Mouse (Mus musculus) megakaryocyte progenitor cell, adult 5-6 weeks (primary cell): ENCODE data around the gene Esyt3. TPM values are rescaled to one million over a fixed set of nuclear protein-coding genes. Genes with fewer than 3 reads are reported as not detected.
A peak's percentile ranks its signal among the peaks of the same experiment; 100 is the strongest.

Experiments
- ATAC-seq: replicated peaks from 2 replicates; pipeline ENCODE4 v1.8.0; 2016; ENCODE audit warnings: mild to moderate bottlenecking, moderate TSS enrichment, inconsistent platforms; ENCODE audit not compliant: poor library complexity
- total RNA-seq, 2 experiments: library from RNA; stranded (forward) in 1 of 2; stranded (reverse) in 1 of 2; fragments of 157-497, 149-512 nt in 1 of 2; fragments of 200-1000 nt in 1 of 2; gene quantifications; 2 replicates each; pipeline versions ENCODE4 v1.2.3 to v1.2.4; 2015 to 2017

The Esyt3 gene
- total RNA-seq (2015) (not detected in 2 replicates), total RNA-seq (2017) (not detected in 2 replicates)

DNA sequence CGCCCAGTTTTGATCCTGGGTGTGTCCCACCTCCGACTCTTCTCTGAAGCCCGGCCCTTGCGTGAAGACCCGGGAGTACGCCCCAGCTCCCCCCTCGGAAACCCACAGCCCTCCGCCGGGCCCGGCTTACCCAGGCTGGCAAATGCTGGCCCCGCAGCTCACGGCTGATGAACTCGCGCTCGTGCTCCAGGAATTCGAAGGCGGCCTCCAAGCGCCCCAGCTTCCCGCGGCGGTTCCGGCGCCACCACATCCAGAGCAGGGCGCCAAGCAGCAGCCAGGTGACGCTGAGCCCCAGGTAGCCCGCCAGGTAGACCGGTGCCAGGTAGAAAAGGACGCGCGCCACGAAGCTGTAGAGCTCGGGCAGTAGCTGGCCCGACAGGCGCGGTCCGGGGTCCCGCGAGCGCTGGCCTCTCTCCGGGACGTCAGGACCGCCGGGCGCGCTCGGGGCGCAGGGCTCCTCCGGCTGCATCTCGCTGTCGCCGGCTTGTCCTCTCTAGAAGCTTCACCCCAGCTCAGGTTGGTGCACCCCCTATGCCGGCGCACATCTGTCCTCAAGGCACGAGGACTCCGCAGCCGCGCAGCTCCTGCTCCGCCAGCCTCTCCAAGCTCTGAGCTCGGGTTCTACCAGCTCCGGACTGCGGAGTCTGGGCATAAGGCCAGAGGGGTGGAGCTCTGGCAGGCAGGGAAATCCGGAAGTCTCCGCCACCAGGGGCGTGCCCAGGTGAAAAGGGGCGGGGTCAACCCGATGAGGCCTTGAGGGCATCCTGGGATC is at the start of gene Esyt3:
TSS of gene Esyt3 (minus strand) at position 637 of the 772 bp plus-strand sequence.
- peak; percentile 54 for ATAC-seq

DNA sequence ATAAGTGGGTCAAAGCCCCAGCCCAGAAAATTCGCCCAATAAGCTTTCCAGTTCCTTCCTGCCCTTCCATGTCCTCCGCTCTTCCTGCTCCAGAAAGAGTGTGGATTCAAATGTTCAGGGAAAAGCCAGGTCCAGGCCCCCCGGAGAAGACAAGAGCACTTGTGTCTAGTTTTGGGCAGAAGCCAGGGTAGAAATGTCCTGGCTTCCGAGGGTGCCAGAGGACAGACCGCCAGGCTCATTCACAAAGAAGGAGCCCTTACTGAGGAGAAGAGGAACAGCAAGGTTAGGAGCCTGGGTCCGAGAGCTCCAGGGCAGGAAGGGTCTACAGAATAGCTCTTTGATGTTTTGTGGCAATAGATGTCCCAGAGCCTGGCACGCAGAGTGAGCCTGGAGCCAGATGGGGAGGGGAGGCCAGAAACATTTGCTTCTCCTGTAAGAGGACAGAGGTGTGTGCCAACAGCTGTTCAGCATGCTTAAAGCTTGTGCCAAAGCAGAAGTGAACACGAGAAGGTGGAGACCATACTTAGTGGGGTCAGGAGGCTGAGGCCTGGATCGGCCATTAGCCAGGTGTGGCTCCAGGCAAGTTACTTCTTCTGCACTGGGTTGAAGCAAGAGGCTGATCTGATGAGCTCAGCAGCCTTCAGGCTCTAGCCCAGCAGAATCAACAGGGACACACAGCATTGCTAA is 43.1 kb upstream of the Esyt3 start:
- no peak for ATAC-seq

DNA sequence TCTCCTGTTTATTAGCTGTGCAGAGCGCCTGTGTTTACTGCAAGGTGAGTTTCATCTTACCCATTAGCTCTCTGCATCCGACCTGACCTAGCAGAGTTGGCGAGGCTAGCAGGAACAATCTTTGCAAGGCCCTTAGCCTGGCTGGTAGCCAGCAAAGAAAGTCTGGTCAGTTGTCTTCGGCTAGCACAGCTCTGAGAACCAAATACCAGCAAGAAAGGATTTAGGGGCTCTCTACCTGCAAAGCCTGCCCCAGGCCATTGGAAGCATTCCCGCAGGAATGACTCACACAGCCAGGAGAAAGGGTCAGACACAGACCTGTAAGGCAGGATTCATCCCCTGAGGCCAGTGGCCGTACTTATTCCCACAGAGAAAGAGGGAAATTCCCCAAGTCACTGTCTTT is 42.4 kb upstream of the Esyt3 start:
- ATAC-seq = no peak

DNA sequence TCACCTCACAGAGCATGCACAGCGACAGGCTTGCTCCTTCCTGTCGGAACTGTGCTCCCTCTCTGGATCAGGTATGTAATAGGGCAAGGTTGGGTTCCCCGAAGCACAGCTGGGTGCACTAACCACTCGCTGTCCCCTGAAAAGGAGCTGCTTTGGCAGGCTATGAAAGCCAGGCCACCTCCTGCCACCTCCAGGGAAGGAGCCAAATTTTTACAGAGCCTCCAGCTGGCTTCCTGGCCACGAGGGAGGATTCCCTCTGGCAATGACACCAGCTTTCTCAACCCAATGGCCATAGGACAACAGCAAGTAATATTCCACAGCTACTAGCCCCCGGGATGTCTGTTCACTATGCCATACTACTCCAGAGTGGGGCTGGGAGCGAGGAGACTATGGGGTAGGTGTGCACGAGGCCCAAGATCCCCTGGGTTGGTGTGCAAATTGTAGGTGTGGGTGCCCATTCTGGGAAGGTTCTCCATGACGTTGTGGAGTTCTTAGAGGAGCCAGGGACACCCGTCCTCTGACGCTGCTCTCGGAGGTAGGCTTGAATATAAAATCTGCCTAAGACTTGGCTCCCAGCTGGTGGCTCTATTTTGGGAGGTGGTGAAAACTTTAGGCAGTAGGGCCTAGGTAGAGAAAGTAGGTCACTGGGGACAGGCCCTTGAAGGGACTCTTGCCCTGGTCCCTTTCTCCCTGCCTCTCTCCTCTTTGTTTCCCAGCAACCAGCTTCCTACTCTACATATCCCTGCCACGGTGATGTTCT is 38.9 kb upstream of the Esyt3 start:
- ATAC-seq = no peak

DNA sequence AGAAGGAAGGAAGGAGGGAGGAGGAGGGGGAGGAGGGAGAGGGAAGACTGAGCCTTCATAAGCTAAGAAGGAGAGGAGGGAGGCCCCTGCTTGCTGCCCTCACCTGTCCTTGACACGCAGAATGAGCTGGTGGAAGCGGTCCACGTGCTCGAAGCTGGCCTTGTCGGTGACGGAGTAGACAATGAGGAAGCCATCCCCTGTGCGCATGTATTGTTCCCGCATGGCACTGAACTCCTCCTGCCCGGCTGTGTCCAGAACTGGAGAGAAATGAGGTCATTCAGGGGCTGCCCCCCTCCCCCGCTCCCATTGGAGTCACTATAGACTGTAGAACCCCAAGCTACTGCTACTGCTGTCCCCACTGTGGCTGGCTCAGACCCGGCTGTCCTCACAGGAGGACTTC is 36.0 kb upstream of the Esyt3 start:
- no peak for ATAC-seq

DNA sequence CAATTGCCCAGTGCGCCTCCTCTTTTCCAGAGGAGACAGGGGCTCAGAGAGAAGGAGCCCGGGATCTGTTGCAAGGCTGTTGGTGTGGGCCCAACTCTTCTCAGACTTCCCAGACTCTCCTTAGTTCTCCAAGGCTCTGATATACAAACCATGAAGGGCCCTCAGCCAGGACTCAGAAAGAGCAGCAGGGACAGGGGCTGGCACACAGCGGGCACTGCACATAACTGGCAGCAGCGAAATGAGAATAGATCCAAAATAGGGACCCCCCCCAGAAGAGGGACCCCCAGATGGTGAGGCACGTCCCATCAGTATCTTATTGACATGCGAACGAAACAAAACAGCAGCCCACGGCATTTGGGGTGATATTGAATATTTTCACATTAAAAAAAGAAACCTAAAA is 34.8 kb upstream of the Esyt3 start:
- no peak for ATAC-seq

DNA sequence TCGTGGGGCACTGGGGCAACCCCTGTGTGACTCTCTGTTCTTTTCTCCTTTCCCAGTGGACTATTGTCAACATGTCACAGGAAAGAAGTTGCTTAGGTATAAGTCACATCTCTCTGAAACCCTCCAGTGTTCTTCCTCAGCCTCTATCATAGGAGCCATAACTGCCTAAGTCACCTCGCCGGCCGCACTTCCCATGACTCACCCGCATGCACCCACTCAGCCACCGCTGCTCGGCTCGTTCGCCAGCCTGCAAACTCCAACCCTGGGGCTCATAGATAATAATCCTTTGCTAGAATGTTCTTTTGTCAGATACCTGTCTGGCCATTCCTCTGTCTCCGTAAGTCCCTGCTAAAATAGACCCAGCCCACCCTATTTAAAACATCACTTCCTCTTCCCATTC is 33.2 kb upstream of the Esyt3 start:
- no peak for ATAC-seq

DNA sequence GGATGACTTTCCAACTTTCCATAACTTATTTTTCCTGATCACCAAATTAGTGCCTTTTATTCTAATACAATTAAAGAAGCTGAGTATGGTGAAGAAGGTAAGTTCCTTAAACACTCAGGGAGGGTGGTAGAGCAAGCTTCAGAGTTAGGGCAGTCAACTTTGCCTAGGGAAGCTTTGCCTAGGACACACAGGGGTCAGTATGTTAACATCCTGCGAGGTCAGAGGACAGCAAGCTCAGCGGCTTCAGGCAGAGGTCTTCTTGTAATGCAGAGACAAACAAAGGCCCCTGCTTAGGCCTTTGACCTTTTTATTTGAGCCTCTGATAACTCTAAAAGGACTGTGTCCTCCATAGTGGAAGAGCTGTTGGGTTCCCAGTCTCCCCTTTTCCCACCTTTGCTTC is 32.4 kb upstream of the Esyt3 start:
- ATAC-seq = no peak

DNA sequence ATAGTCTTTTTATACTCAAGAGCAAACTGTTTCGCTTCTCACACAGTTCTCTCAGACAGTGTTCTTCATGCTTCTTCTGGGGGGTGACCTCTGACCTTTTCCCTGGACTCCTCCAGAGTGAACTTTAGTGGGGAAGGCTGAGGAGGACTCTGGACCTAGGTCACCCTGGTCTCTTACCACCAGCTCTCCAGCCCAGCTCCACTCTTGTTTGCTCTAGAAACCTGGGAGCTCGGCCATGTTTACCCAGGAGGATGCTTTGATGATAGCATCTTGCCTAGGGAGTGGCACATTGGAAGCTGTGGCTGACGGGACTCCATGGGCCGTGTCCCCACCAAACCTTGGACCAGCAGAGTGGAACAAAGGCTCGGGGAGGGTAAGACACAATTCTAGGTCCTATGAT is 31.8 kb upstream of the Esyt3 start:
- ATAC-seq = no peak

DNA sequence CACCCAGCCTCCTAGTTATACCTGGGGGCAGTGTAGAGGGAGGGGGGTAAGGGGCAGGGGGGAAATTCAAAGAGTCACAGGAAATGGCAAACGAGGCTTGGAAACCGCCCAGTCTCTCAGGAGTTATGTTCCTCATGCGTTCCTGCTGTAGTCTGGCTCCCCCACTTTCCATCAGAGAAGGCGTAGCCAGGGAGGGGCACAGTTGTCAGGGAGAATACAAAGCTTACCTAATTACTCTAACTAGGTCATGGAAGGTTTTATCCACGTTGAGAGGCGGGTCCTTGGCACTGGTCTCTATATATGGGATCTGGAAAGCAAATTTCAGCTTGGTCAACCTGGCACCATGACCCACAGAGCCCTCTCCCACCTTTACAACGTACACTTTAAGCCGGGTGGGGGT is 31.1 kb upstream of the Esyt3 start:
- no peak for ATAC-seq

DNA sequence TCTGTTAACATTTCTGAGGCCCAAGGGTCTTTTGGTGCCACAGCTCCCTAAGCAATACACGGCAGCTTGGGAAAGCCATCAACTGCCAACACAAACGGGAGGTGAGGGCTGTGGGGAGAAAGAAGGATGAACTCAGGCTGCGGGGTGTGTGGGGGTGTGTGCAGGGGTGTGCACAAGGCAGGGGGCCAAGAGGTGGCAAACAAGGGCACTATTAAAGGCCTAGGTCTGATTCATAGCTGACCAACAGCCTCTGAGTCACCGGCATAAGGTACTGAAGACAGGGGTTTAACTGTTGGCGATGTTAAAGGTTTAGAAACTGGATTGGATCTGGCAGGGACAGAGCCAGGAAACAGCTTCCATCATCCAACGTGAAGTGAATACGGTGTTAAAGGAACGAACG is 30.5 kb upstream of the Esyt3 start:
- no peak for ATAC-seq

DNA sequence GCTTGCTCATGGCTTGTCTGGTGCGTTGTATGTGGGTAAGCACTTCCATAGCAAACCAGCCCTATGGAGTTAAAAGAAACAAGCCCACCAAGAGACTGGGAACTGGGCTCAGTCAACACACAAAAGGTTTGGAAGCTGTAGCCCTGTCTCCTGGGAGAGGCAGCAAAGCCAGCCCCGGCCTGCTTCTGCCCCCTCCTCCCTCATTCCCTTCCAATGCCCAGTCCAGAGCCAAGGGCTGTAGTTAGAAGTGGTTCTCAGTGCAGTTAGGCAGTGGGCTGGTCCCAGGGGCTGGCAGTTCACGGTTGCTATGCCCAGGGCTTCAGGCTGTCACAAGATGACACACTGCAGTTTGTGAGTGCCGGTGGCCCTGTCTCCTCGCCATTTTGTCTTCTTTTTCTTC is 29.7 kb upstream of the Esyt3 start:
- ATAC-seq = no peak

DNA sequence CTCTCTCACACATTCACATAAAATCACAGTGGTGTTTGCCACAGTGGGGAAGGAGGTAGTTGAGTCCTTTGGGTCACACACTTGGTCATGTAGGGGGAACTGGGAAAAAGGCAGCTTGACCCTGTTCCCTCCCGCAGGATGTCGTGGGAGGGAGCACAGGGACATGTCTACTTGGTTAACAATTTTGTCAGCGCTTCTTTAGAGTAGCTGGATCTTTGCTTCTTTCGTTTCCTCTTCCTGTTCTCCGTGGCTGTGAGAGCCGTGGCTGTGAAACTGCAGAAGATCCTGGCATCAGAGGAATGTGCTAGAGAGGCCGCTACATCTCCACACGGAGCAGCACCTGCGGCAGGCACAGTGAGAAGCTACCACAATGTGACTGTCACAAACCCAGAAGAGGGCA is 24.2 kb upstream of the Esyt3 start:
- ATAC-seq = peak; percentile 60

DNA sequence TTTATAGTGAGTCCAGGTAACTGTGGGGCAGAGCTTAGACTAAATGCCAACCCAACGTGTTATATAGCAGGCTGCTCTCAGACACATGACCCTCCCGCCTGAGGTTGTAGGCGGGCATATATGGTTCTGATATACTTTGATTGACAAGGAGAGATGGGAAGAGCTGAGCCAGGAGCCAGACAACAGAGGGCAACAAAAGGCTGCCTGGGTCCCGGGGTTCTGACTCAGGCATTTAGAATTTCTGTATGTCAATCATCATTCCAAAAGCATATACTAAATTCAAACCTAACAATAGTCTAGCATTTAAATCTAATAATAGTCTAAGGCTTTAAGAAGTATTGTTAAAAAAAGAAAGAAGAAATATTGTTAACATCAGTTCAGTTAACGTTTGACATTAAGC is 20.8 kb upstream of the Esyt3 start:
- no peak for ATAC-seq

DNA sequence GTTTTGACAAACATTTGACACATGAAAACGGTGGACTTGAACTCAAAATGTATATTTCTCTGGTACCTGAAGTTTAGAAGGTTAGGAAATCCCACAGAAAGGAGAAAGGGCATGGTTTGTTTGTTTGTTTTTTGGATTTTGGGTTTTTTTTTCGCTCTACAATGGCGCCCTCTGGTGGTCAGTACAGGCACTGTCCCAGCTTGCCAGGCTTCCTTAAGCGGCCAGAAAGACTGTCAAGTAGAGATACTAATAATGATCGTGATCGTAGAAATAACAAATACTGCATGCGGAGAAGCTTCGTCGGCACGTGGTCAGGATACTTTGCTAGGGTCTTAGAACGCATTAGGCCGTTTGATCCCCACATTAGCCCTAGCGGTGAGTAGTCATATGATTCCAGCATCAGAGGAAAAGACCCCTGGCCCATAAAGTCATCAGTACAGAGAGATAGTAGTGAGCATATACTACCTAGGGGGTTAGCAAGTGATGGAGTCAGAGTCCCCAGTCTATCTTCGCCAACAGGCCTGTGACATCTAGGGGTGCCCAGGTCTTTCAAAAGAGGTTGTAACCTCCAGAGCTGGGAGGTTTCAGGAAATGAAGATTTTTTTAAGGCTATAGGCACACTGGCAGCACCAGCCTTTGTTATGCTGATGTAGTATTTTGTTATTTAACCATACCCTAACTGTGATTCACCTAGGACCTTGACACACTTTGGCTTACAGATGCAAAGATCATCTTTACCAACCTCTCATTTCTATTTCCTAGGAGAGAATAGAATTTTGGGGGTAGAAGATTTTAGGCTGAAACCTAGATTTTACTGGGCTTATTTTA is 18.4 kb upstream of the Esyt3 start:
- ATAC-seq = peak; percentile 82

DNA sequence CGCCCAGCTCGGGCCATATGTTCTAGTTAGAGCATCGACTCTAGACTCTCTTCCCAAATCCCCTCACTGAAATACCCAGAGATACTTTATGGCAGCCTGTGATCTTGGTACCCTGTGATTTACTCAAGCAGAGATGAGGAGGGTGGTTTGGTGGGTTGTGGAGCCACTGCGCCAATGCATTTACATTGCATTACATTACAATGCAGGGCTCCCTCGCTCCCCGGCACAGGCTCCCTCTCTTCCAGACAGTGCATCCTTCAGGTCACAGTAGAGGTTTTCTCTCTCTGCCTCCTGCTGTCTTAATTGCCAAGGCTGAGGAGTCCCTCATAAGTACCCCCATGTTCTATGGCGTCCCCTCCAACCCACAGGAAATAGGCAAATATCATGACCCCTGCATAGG is 10.1 kb upstream of the Esyt3 start:
- no peak for ATAC-seq

DNA sequence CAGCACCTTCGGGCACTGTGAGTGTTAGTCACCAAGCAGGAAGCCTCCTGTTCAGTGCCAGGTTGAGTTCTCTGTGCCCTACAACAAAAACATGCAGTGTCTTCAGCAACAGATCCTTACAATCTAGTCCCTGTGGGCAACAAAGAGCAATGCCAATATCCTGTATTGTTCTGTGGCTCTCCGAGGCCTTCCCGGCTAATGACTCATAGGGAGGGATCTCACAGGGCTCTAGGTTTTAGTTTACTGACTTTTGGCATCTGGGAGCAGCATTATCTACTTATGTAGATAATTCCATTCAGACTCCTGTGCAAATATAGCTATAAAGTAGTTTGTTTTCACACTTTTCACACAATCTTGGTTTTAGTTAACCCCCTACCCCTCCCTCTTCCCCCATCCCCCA is 7.5 kb upstream of the Esyt3 start:
- ATAC-seq = no peak

DNA sequence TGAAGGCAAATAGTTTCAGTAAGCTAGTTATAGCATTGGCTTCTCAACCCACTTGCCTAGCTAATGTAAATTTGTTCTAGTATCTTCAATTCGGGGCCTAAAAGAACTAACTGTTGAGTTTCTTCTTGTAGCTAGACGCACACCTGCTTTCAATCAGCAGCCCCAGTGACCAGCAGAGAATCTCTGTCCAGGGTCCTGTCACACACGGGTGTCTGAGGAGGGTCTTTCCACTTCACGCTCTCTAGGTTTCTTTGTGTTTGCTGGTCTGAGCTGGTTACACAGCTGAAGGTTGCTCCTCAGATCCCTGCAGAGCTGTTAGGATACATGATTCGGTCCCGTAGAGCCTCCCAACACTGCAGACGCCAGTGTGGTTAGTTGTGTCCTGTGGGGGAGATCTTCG is 4.7 kb upstream of the Esyt3 start:
- no peak for ATAC-seq

DNA sequence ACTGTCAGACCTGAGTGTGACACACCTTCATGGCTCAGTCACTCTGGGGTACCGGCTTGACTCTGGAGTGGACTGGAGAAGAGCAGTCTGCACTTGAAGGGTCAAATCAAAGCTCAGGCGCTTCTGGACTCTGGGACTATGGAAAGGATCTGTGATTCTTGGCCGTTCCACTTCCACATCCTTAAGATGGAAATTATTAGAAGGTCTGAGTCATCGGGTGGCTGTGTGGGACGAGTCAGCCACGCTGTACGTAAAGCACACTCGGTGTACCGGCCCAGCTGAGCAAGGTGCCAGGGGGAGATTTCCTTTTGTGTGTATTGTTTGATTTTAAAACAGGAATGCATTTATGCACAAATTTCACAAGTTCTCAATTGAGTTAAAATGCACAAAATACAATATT is 3.6 kb upstream of the Esyt3 start:
- ATAC-seq = no peak

DNA sequence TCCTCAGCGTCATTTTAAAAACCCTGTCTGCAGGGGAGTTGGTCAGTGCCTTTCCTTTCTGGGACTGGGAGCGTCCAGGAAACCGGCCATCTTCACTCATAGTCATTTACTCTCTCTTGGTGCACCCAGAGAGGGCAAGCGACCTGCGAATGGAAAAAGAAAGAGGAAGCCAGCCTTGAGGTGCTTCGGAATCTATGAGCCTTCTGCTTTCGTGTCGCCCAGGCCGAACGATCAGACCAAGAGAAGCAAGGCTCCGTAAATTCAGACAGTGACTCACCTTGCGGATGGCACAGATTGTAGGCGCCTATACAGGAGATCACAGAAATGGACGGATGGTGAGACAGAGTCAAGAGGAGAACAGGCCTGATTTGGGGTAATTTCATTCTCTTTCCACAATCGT is 655 bp upstream of the Esyt3 start:
- ATAC-seq = 0 out of 2 replicates have a peak, but pooled peaks have one; percentile 23

DNA sequence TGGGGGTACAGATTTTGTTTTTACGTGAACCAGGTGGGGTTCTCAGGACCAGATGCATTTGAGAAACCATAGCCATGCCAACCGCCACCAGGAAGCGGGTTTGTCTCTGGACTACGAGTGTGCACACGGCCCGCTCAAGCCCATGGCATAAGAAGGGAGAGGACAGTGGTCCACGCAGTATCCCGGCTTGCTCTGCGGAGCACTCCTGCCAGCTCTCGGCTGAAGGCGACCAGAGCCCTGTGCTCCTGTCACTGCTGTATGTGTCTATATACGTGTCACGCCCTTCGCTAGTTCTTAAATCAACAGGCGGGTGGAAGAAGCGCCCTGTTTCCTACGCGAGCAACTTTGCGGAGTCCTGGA is 816 bp downstream of the Esyt3 start:
- ATAC-seq = no peak; the same call in 1 of the 2 replicates
